In genomic region chr9:97017121-97017810, GRCm38 (mm10) we compare ENCODE assay signal across 8 mouse cellular contexts. TPM values are rescaled to one million over a fixed set of nuclear protein-coding genes. Genes with fewer than 3 reads are reported as not detected.
DNase-seq lines count a peak whose midpoint lies in the region; ATAC-seq and TF ChIP-seq lines count a peak whose summit lies in the region.

No protein-coding gene starts in this region.

- TF ChIP-seq EP300 in liver, embryonic 14.5 days (IDR thresholded peaks at IDR 0.05; ENCODE audit: low read depth), result no peak

- no peak for ATAC-seq in embryonic facial prominence, embryonic 12.5 days (ENCODE audit: insufficient number of reproducible peaks, insufficient read depth, low FRiP score, low TSS enrichment)
- ATAC-seq in hindbrain, embryonic 15.5 days (ENCODE audit: low FRiP score, low read depth), result no peak
- ATAC-seq in liver, embryonic 14.5 days (ENCODE audit: insufficient read depth), result no peak
- no peak for ATAC-seq in stomach, embryonic 15.5 days (ENCODE audit: insufficient read depth, low FRiP score, low read depth)

- DNase-seq in heart, embryonic 10.5 days (ENCODE audit: low spot score), result peak; percentile 84
- no peak for DNase-seq in heart, postnatal 25 days (ENCODE audit: low spot score)
- peak; percentile 14 for DNase-seq in MN1 (ENCODE audit: low spot score)
- DNase-seq in liver, embryonic 14.5 days (ENCODE audit: low read depth in 3 of 3, low spot score in 3 of 3), result no peak
- DNase-seq in urinary bladder, postnatal 14 days (ENCODE audit: low spot score), result no peak

- peak overlapping the region; percentile 76 for H3K4me3 ChIP-seq in heart, embryonic 10.5 days
- peak overlapping the region; percentile 58 for H3K4me3 ChIP-seq in embryonic facial prominence, embryonic 12.5 days
- peak overlapping the region; percentile 81 for H3K4me3 ChIP-seq in hindbrain, embryonic 15.5 days
- H3K4me3 ChIP-seq in liver, embryonic 14.5 days (ENCODE audit: insufficient read depth in 1 of 2, low read depth in 2 of 2, low read length in 2 of 2), result peak overlapping the region; percentile 38 to 45
- peak overlapping the region; percentile 63 for H3K4me3 ChIP-seq in stomach, embryonic 15.5 days (replicated peaks)

- H3K27me3 ChIP-seq in heart, embryonic 10.5 days (ENCODE audit: insufficient read depth, poor library complexity, severe bottlenecking), result peaks cover 9% of the 10 kb centered on the region
- H3K27me3 ChIP-seq in embryonic facial prominence, embryonic 12.5 days, result no peaks in the 10 kb centered on the region; the same call in 1 of the 2 replicates
- H3K27me3 ChIP-seq in hindbrain, embryonic 15.5 days, result no peaks in the 10 kb centered on the region
- H3K27me3 ChIP-seq in liver, embryonic 14.5 days (ENCODE audit: control insufficient read depth, insufficient read depth, low read length), result peaks cover 41% of the 10 kb centered on the region
- H3K27me3 ChIP-seq in stomach, embryonic 15.5 days (replicated peaks), result no peaks in the 10 kb centered on the region

- H3K4me2 ChIP-seq in embryonic facial prominence, embryonic 12.5 days (replicated peaks), result peak overlapping the region; percentile 83
- H3K4me2 ChIP-seq in hindbrain, embryonic 15.5 days, result peak overlapping the region; percentile 90
- peak overlapping the region; percentile 61 for H3K4me2 ChIP-seq in liver, embryonic 14.5 days (ENCODE audit: low read depth)
- H3K4me2 ChIP-seq in stomach, embryonic 15.5 days, result peak overlapping the region; percentile 96

- H3K36me3 ChIP-seq in heart, embryonic 10.5 days, result no peaks in the 10 kb centered on the region
- H3K36me3 ChIP-seq in embryonic facial prominence, embryonic 12.5 days, result no peaks in the 10 kb centered on the region
- H3K36me3 ChIP-seq in hindbrain, embryonic 15.5 days, result no peaks in the 10 kb centered on the region
- H3K36me3 ChIP-seq in liver, embryonic 14.5 days (replicated peaks; ENCODE audit: control insufficient read depth, insufficient read depth, low read depth), result no peaks in the 10 kb centered on the region
- no peaks in the 10 kb centered on the region for H3K36me3 ChIP-seq in stomach, embryonic 15.5 days

- no peaks in the 10 kb centered on the region for H3K9me3 ChIP-seq in heart, embryonic 10.5 days
- H3K9me3 ChIP-seq in embryonic facial prominence, embryonic 12.5 days, result no peaks in the 10 kb centered on the region
- H3K9me3 ChIP-seq in hindbrain, embryonic 15.5 days, result no peaks in the 10 kb centered on the region
- no peaks in the 10 kb centered on the region for H3K9me3 ChIP-seq in liver, embryonic 14.5 days (ENCODE audit: control insufficient read depth, low read length)
- H3K9me3 ChIP-seq in stomach, embryonic 15.5 days, result no peaks in the 10 kb centered on the region

- under 1% methylated on average over 34 of the region's 34 CpGs for WGBS in heart, embryonic 10.5 days
- under 1% methylated on average over 34 of the region's 34 CpGs for WGBS in embryonic facial prominence, embryonic 12.5 days
- WGBS in hindbrain, embryonic 15.5 days, result under 1% methylated on average over 34 of the region's 34 CpGs
- WGBS in liver, embryonic 14.5 days (ENCODE audit: insufficient replicate concordance), result 2% methylated on average over 34 of the region's 34 CpGs
- WGBS in stomach, embryonic 15.5 days, result 2% methylated on average over 34 of the region's 34 CpGs

- peaks cover 60% of the 10 kb centered on the region for H3K4me1 ChIP-seq in heart, embryonic 10.5 days
- H3K4me1 ChIP-seq in embryonic facial prominence, embryonic 12.5 days, result peaks cover 24% of the 10 kb centered on the region
- H3K4me1 ChIP-seq in hindbrain, embryonic 15.5 days (replicated peaks), result peaks cover 62% of the 10 kb centered on the region
- H3K4me1 ChIP-seq in liver, embryonic 14.5 days (replicated peaks; ENCODE audit: control insufficient read depth in 2 of 2, insufficient read depth in 2 of 2, low read length in 1 of 2), result peaks cover 0 to 2% of the 10 kb centered on the region in 2 experiments; a peak in 1 of 4 replicates
- peaks cover 16% of the 10 kb centered on the region for H3K4me1 ChIP-seq in stomach, embryonic 15.5 days

- H3K9ac ChIP-seq in embryonic facial prominence, embryonic 12.5 days, result peak overlapping the region; percentile 72
- peak overlapping the region; percentile 90 for H3K9ac ChIP-seq in hindbrain, embryonic 15.5 days
- H3K9ac ChIP-seq in liver, embryonic 14.5 days (replicated peaks), result no peak overlapping the region
- H3K9ac ChIP-seq in stomach, embryonic 15.5 days, result no peak overlapping the region

- TF ChIP-seq CTCF in liver, embryonic 14.5 days (IDR thresholded peaks at IDR 0.05; ENCODE audit: low read depth), result no peak

- H3K27ac ChIP-seq in heart, embryonic 10.5 days, result peak overlapping the region; percentile 93
- H3K27ac ChIP-seq in embryonic facial prominence, embryonic 12.5 days, result no peak overlapping the region
- peak overlapping the region; percentile 97 for H3K27ac ChIP-seq in hindbrain, embryonic 15.5 days (replicated peaks)
- H3K27ac ChIP-seq in liver, embryonic 14.5 days, result no peak overlapping the region
- no peak overlapping the region; the same call in 1 of the 2 replicates for H3K27ac ChIP-seq in stomach, embryonic 15.5 days

- intact Hi-C loops in heart, postnatal 25 days (cut with DNase I), result loop anchor here (5.0 kb wide), 1 partner anchor 100 kb away; no protein-coding TSS in a partner anchor

RNA-seq across cellular contexts. Expression of gene Spsb4, which starts 1.4 kb away (rescaled TPM):
- 53.5 and 66.5 TPM in 2 replicates for polyA plus RNA-seq in heart, embryonic 10.5 days (2016; fragmentation: Nextera tagmentation; extraction: Ambion mirVana)
- total RNA-seq in heart, postnatal 25 days (2021), result 10 to 100 TPM in 1 of 2 experiments, 1 to 10 TPM in 1; 5.6 to 10.5 TPM
- polyA plus RNA-seq in embryonic facial prominence, embryonic 12.5 days (2016; fragmentation: Nextera tagmentation; extraction: Ambion mirVana), result 35.2 and 36.8 TPM in 2 replicates
- 43.3 and 46.3 TPM in 2 replicates for polyA plus RNA-seq in hindbrain, embryonic 15.5 days (2015; fragmentation: Nextera tagmentation; extraction: Ambion mirVana)
- polyA plus RNA-seq in liver, embryonic 14.5 days (2012; rRNA removed), result 0.31 TPM in 2 replicates
- polyA plus RNA-seq in liver, embryonic 14.5 days (2014; fragmentation: Nextera tagmentation; extraction: Ambion mirVana), result 0.37 and 0.42 TPM in 2 replicates
- 21.5 and 25.4 TPM in 2 replicates for polyA plus RNA-seq in stomach, embryonic 15.5 days (2015; fragmentation: Nextera tagmentation; extraction: Ambion mirVana)

Comparison
In these comparisons a context has a peak if more than half of its experiments do, and no peak if none do; other contexts are left out.
1. DNase-seq: peak in heart, embryonic 10.5 days (single experiment) and MN1 (single experiment); none in heart, postnatal 25 days (single experiment), liver, embryonic 14.5 days (0 of 3) and urinary bladder, postnatal 14 days (single experiment).
2. H3K27ac ChIP-seq: peak in heart, embryonic 10.5 days (single experiment) and hindbrain, embryonic 15.5 days (single experiment); none in embryonic facial prominence, embryonic 12.5 days (single experiment), liver, embryonic 14.5 days (single experiment) and stomach, embryonic 15.5 days (single experiment).
3. H3K9ac ChIP-seq: peak in embryonic facial prominence, embryonic 12.5 days (single experiment) and hindbrain, embryonic 15.5 days (single experiment); none in liver, embryonic 14.5 days (single experiment) and stomach, embryonic 15.5 days (single experiment).
4. RNA of gene Spsb4, which starts 1.4 kb away (polyA plus RNA-seq): 53.5 to 66.5 TPM in heart, embryonic 10.5 days, 43.3 to 46.3 TPM in hindbrain, embryonic 15.5 days, 35.2 to 36.8 TPM in embryonic facial prominence, embryonic 12.5 days and 21.5 to 25.4 TPM in stomach, embryonic 15.5 days; 0.31 to 0.42 TPM in liver, embryonic 14.5 days; every median in the first group is over 10 times any median in the second.
5. Peak in every context shown above with its lines, with median percentiles within 50 percentile points of each other: H3K4me3 ChIP-seq and H3K4me2 ChIP-seq.